Mouse (Mus musculus) myocyte (in vitro differentiated cells): ENCODE measurements around the gene Rabgef1. TPM values are rescaled to one million over a fixed set of nuclear protein-coding genes. Genes with fewer than 3 reads are reported as not detected.
A peak's percentile ranks its signal among the peaks of the same experiment; 100 is the strongest.

Source experiments
- H3K27me3 ChIP-seq: one replicate; pipeline ENCODE4 v1.6.1; 2011; ENCODE audit not compliant: control insufficient read depth, insufficient read depth, insufficient read length
- H3K36me3 ChIP-seq: one replicate; pipeline ENCODE4 v1.6.1; 2011; ENCODE audit not compliant: control insufficient read depth, insufficient read depth
- H3K4me2 ChIP-seq: one replicate; pipeline ENCODE4 v1.6.1; 2011; ENCODE audit warnings: low read depth, control low read depth
- H3K4me3 ChIP-seq: one replicate; pipeline ENCODE4 v1.5.1; 2011; ENCODE audit warnings: mild to moderate bottlenecking, control low read depth, moderate library complexity
- H3K79me2 ChIP-seq: one replicate; pipeline ENCODE4 v1.6.1; 2011; ENCODE audit not compliant: control insufficient read depth, insufficient read depth
- H3ac ChIP-seq: one replicate; pipeline ENCODE4 v1.6.1; 2011; ENCODE audit not compliant: control insufficient read depth, insufficient read length
- CEBPB ChIP-seq: IDR thresholded peaks from 2 replicates; pipeline ENCODE4 v1.6.1; 2011; ENCODE audit warnings: mild to moderate bottlenecking, moderate library complexity; ENCODE audit not compliant: poor library complexity, insufficient read depth, severe bottlenecking
- E2F4 ChIP-seq: IDR thresholded peaks from one replicate; pipeline ENCODE4 v1.6.1; 2011; ENCODE audit warnings: mild to moderate bottlenecking, control low read depth, moderate library complexity; ENCODE audit not compliant: insufficient read depth
- MAX ChIP-seq: IDR thresholded peaks from one replicate; pipeline ENCODE4 v1.6.1; 2011; ENCODE audit warnings: low read depth, mild to moderate bottlenecking, control low read depth
- MYOD1 ChIP-seq, 3 experiments: IDR thresholded peaks; one replicate each; pipeline ENCODE4 v1.6.1; 2011; ENCODE audit warnings: control low read depth in 2 of 3, low read depth in 2 of 3, mild to moderate bottlenecking in 2 of 3, moderate library complexity in 1 of 3; ENCODE audit not compliant: insufficient read length in 2 of 3, control insufficient read depth in 1 of 3
- MYOG ChIP-seq, 3 experiments: IDR thresholded peaks; one replicate each; pipeline ENCODE4 v1.6.1; 2011; ENCODE audit warnings: control low read depth in 2 of 3, low read depth in 2 of 3, mild to moderate bottlenecking in 2 of 3; ENCODE audit not compliant: insufficient read length in 2 of 3, control insufficient read depth in 1 of 3, insufficient read depth in 1 of 3
- POLR2A ChIP-seq: IDR thresholded peaks from one replicate; pipeline ENCODE4 v1.6.1; 2011; ENCODE audit warnings: low read depth, mild to moderate bottlenecking, control low read depth, moderate library complexity; ENCODE audit not compliant: insufficient read length
- POLR2AphosphoS2 ChIP-seq: IDR thresholded peaks from one replicate; pipeline ENCODE4 v1.6.1; 2011; ENCODE audit warnings: low read depth, control low read depth; ENCODE audit not compliant: insufficient read length
- REST ChIP-seq: IDR thresholded peaks from one replicate; pipeline ENCODE4 v1.6.1; 2011; ENCODE audit warnings: mild to moderate bottlenecking, control low read depth, moderate library complexity; ENCODE audit not compliant: insufficient read depth, insufficient read length
- SRF ChIP-seq: IDR thresholded peaks from one replicate; pipeline ENCODE4 v1.6.1; 2011; ENCODE audit warnings: low read depth; ENCODE audit not compliant: control insufficient read depth, insufficient read length
- TCF12 ChIP-seq: IDR thresholded peaks from one replicate; pipeline ENCODE4 v1.6.1; 2011; ENCODE audit warnings: mild to moderate bottlenecking, control low read depth; ENCODE audit not compliant: poor library complexity, insufficient read depth, severe bottlenecking
- TCF3 ChIP-seq: IDR thresholded peaks from one replicate; pipeline ENCODE4 v1.6.1; 2011; ENCODE audit warnings: low read depth, control low read depth; ENCODE audit not compliant: insufficient read length
- USF1 ChIP-seq: IDR thresholded peaks from one replicate; pipeline ENCODE4 v1.6.1; 2011; ENCODE audit warnings: low read depth, mild to moderate bottlenecking, control low read depth, moderate library complexity
- polyA plus RNA-seq: library from polyadenylated mRNA; unstranded; fragments of >200 nt; fragmentation: generic; extraction: Trizol; gene quantifications from one replicate; pipeline ENCODE4 v1.2.1, GENCODE M21; 2012; ENCODE audit warnings: missing spikeins

The Rabgef1 gene
- polyA plus RNA-seq, 1 experiment: 18.8 TPM

GRCm38 (mm10) chr5:130181740-130182540 lies 10.3 kb downstream of the Rabgef1 start:
- Histone ChIP-seq H3K36me3 (no peaks in the 10 kb centered on the region), H3K4me2 (no peak overlapping the region), H3K79me2 (peaks cover 97% of the 10 kb centered on the region), H3K27me3 (no peaks in the 10 kb centered on the region), H3ac (no peak overlapping the region), H3K4me3 (no peak overlapping the region)
- TF ChIP-seq CEBPB (no peak), USF1 (no peak), MYOD1 (IDR thresholded peaks at IDR 0.05; ENCODE audit: control insufficient read depth in 1 of 3, insufficient read length in 2 of 3, low read depth in 2 of 3) (no peak), SRF (no peak), POLR2A (no peak), REST (no peak), POLR2AphosphoS2 (no peak), MAX (no peak), MYOG (IDR thresholded peaks at IDR 0.05; ENCODE audit: control insufficient read depth in 1 of 3, insufficient read depth in 1 of 3, insufficient read length in 2 of 3, low read depth in 2 of 3) (no peak), E2F4 (no peak)

GRCm38 (mm10) chr5:130182541-130182821 lies 10.9 kb downstream of the Rabgef1 start:
- Histone ChIP-seq H3K4me3 (no peak overlapping the region), H3K27me3 (no peaks in the 10 kb centered on the region), H3K79me2 (peaks cover 95% of the 10 kb centered on the region), H3ac (no peak overlapping the region), H3K4me2 (no peak overlapping the region), H3K36me3 (no peaks in the 10 kb centered on the region)
- TF ChIP-seq E2F4: no peak
- TF ChIP-seq TCF12: no peak
- no peak for TF ChIP-seq SRF
- no peak for TF ChIP-seq TCF3

- H3ac ChIP-seq: no peak overlapping the region
- H3K4me3 ChIP-seq: no peak overlapping the region
These were observed 12.7 kb downstream of the Rabgef1 start for GRCm38 (mm10) chr5:130184193-130184856.

GRCm38 (mm10) chr5:130185312-130185711 lies 13.7 kb downstream of the Rabgef1 start:
- TF ChIP-seq POLR2AphosphoS2 (no peak), MYOD1 (IDR thresholded peaks at IDR 0.05; ENCODE audit: control insufficient read depth in 1 of 3, insufficient read length in 2 of 3, low read depth in 2 of 3) (no peak), TCF12 (no peak), MAX (no peak), E2F4 (no peak), TCF3 (no peak), MYOG (IDR thresholded peaks at IDR 0.05; ENCODE audit: control insufficient read depth in 1 of 3, insufficient read depth in 1 of 3, insufficient read length in 2 of 3, low read depth in 2 of 3) (no peak)
- Histone ChIP-seq H3ac (no peak overlapping the region), H3K27me3 (no peaks in the 10 kb centered on the region), H3K36me3 (peaks cover 18% of the 10 kb centered on the region), H3K4me2 (peak overlapping the region; percentile 19), H3K79me2 (peaks cover 71% of the 10 kb centered on the region), H3K4me3 (no peak overlapping the region)

More at GRCm38 (mm10) chr5:130184193-130184856, 12.7 kb downstream of the Rabgef1 start:
- Histone ChIP-seq H3K27me3 (no peaks in the 10 kb centered on the region), H3K79me2 (peaks cover 81% of the 10 kb centered on the region), H3K36me3 (peaks cover 8% of the 10 kb centered on the region), H3K4me2 (no peak overlapping the region)
- no peak for TF ChIP-seq POLR2AphosphoS2
- no peak for TF ChIP-seq MAX
- no peak for TF ChIP-seq REST
- no peak for TF ChIP-seq E2F4
- no peak for TF ChIP-seq POLR2A
- TF ChIP-seq TCF3: no peak
- TF ChIP-seq TCF12: no peak
- no peak for TF ChIP-seq MYOD1 (IDR thresholded peaks at IDR 0.05; ENCODE audit: control insufficient read depth in 1 of 3, insufficient read length in 2 of 3, low read depth in 2 of 3)
- no peak for TF ChIP-seq CEBPB
- TF ChIP-seq SRF: no peak
- TF ChIP-seq MYOG (IDR thresholded peaks at IDR 0.05; ENCODE audit: control insufficient read depth in 1 of 3, insufficient read depth in 1 of 3, insufficient read length in 2 of 3, low read depth in 2 of 3): no peak
- TF ChIP-seq USF1: no peak

GRCm38 (mm10) chr5:130187383-130187782 lies 15.8 kb downstream of the Rabgef1 start:
- Histone ChIP-seq H3K4me3 (no peak overlapping the region), H3ac (no peak overlapping the region), H3K27me3 (no peaks in the 10 kb centered on the region), H3K79me2 (peaks cover 51% of the 10 kb centered on the region), H3K36me3 (peaks cover 31% of the 10 kb centered on the region), H3K4me2 (no peak overlapping the region)
- TF ChIP-seq USF1 (no peak), CEBPB (no peak), MYOD1 (IDR thresholded peaks at IDR 0.05; ENCODE audit: control insufficient read depth in 1 of 3, insufficient read length in 2 of 3, low read depth in 2 of 3) (no peak), E2F4 (no peak), MAX (no peak), TCF12 (no peak), POLR2AphosphoS2 (no peak), REST (no peak), TCF3 (no peak), MYOG (IDR thresholded peaks at IDR 0.05; ENCODE audit: control insufficient read depth in 1 of 3, insufficient read depth in 1 of 3, insufficient read length in 2 of 3, low read depth in 2 of 3) (no peak), SRF (no peak), POLR2A (no peak)
